Mouse (Mus musculus): ENCODE results near the gene Slc7a15. TPM values are rescaled to one million over a fixed set of nuclear protein-coding genes. Genes with fewer than 3 reads are reported as not detected.

Gene Slc7a15
- total and polyA plus RNA-seq, 3 experiments: not detected

GRCm38 (mm10) chr12:8489098-8489497 is 109.8 kb downstream of the Slc7a15 start:
- Histone ChIP-seq H3K9me3 (replicated peaks; ENCODE audit: insufficient read depth, low read length) (no peaks in the 10 kb centered on the region), H3K36me3 (ENCODE audit: control insufficient read depth in 1 of 2, insufficient read depth in 2 of 2, low read length in 2 of 2) (no peaks in the 10 kb centered on the region), H3K4me3 (ENCODE audit: control insufficient read depth in 1 of 2, insufficient read depth in 1 of 2, low read depth in 2 of 2, low read length in 2 of 2) (no peak overlapping the region), H3K27ac (ENCODE audit: control insufficient read depth, low read depth, low read length) (no peak overlapping the region), H3K27me3 (ENCODE audit: control insufficient read depth in 1 of 2, insufficient read depth in 2 of 2, low read length in 2 of 2) (no peaks in the 10 kb centered on the region; a peak in 1 of 4 replicates), H3K9ac (ENCODE audit: control insufficient read depth, low read depth, low read length, poor library complexity, severe bottlenecking) (no peak overlapping the region), H3K4me1 (ENCODE audit: control insufficient read depth in 1 of 2, insufficient read depth in 2 of 2, low read length in 2 of 2) (no peaks in the 10 kb centered on the region), H3K79me2 (ENCODE audit: control insufficient read depth, insufficient read depth, low read length, poor library complexity) (no peaks in the 10 kb centered on the region)
- no peak for TF ChIP-seq USF2 (IDR thresholded peaks at IDR 0.05; ENCODE audit: borderline replicate concordance in 1 of 2, insufficient read depth in 1 of 2, low read depth in 1 of 2, low read length in 2 of 2)
- no peak for TF ChIP-seq POLR2AphosphoS5 (IDR thresholded peaks at IDR 0.05; ENCODE audit: borderline replicate concordance, low read depth, low read length)
- TF ChIP-seq ZMIZ1 (IDR thresholded peaks at IDR 0.05; ENCODE audit: low read depth, low read length): no peak
- TF ChIP-seq NELFE (IDR thresholded peaks at IDR 0.05; ENCODE audit: low read depth, low read length): no peak
- no peak for TF ChIP-seq MAFK (IDR thresholded peaks at IDR 0.05; ENCODE audit: borderline replicate concordance, low read depth, low read length)
- no peak for TF ChIP-seq MEF2A (IDR thresholded peaks at IDR 0.05; ENCODE audit: extremely low read depth, insufficient replicate concordance, low read depth, low read length, poor library complexity, severe bottlenecking)
- no peak for TF ChIP-seq GATA1 (IDR thresholded peaks at IDR 0.05; ENCODE audit: low read depth, low read length)
- no peak for TF ChIP-seq RAD21 (IDR thresholded peaks at IDR 0.05; ENCODE audit: low read depth, low read length)
- TF ChIP-seq SMC3 (IDR thresholded peaks at IDR 0.05; ENCODE audit: low read depth, low read length): no peak
- TF ChIP-seq MYC (IDR thresholded peaks at IDR 0.05; ENCODE audit: low read depth, low read length): no peak
- TF ChIP-seq POLR2A (IDR thresholded peaks at IDR 0.05; ENCODE audit: control insufficient read depth in 1 of 2, insufficient read depth in 1 of 2, low read depth in 1 of 2, low read length in 2 of 2, poor library complexity in 1 of 2): no peak
- no peak for TF ChIP-seq TBP (IDR thresholded peaks at IDR 0.05; ENCODE audit: low read depth, low read length)
- no peak for TF ChIP-seq ELF1 (IDR thresholded peaks at IDR 0.05; ENCODE audit: low read depth, low read length)
- no peak for TF ChIP-seq HCFC1 (IDR thresholded peaks at IDR 0.05; ENCODE audit: low read depth, low read length)
- no peak for TF ChIP-seq ZKSCAN1 (IDR thresholded peaks at IDR 0.05; ENCODE audit: low read depth, low read length)
- no peak for TF ChIP-seq POLR2AphosphoS2 (IDR thresholded peaks at IDR 0.05; ENCODE audit: low read length)
- TF ChIP-seq E2F4 (IDR thresholded peaks at IDR 0.05; ENCODE audit: borderline replicate concordance, low read depth, low read length): no peak
- no peak for DNase-seq (ENCODE audit: low read depth, low spot score)

GRCm38 (mm10) chr12:8488652-8488980 is 110.2 kb downstream of the Slc7a15 start:
- no peaks in the 10 kb centered on the region for H3K79me2 ChIP-seq (ENCODE audit: control insufficient read depth, insufficient read depth, low read length, poor library complexity)
- H3K9me3 ChIP-seq (replicated peaks; ENCODE audit: insufficient read depth, low read length): no peaks in the 10 kb centered on the region
- H3K27me3 ChIP-seq (ENCODE audit: control insufficient read depth in 1 of 2, insufficient read depth in 2 of 2, low read length in 2 of 2): no peaks in the 10 kb centered on the region; a peak in 1 of 4 replicates
- H3K9ac ChIP-seq (ENCODE audit: control insufficient read depth, low read depth, low read length, poor library complexity, severe bottlenecking): no peak overlapping the region
- DNase-seq (ENCODE audit: low read depth, low spot score): no peak
- no peaks in the 10 kb centered on the region for H3K4me1 ChIP-seq (ENCODE audit: control insufficient read depth in 1 of 2, insufficient read depth in 2 of 2, low read length in 2 of 2)
- H3K27ac ChIP-seq (ENCODE audit: control insufficient read depth, low read depth, low read length): no peak overlapping the region
- no peak overlapping the region for H3K4me3 ChIP-seq (ENCODE audit: control insufficient read depth in 1 of 2, insufficient read depth in 1 of 2, low read depth in 2 of 2, low read length in 2 of 2)
- TF ChIP-seq SMC3 (IDR thresholded peaks at IDR 0.05; ENCODE audit: low read depth, low read length) (no peak), RCOR1 (IDR thresholded peaks at IDR 0.05; ENCODE audit: low read depth, low read length) (no peak), CTCF (IDR thresholded peaks at IDR 0.05 in 2 of 3, conservative IDR thresholded peaks at IDR 0.05 in 1 of 3; ENCODE audit: control insufficient read depth in 1 of 3, insufficient read depth in 1 of 3, low read depth in 2 of 3, low read length in 3 of 3, poor library complexity in 1 of 3, severe bottlenecking in 1 of 3) (no peak), POLR2AphosphoS2 (IDR thresholded peaks at IDR 0.05; ENCODE audit: low read length) (no peak)
- no peaks in the 10 kb centered on the region for H3K36me3 ChIP-seq (ENCODE audit: control insufficient read depth in 1 of 2, insufficient read depth in 2 of 2, low read length in 2 of 2)

Data from MEL (cell line).